Mouse (Mus musculus): ENCODE data around the gene Slc39a11.

GRCm38 (mm10) chr11:113232049-113232448 is 417.8 kb downstream of the Slc39a11 start:
- TF ChIP-seq CTCF (IDR thresholded peaks at IDR 0.05) (no peak), EP300 (IDR thresholded peaks at IDR 0.05) (no peak)

Measured in lung, postnatal 0 days (tissue).